Mouse (Mus musculus) ovary, postnatal 14 days (tissue): ENCODE data around the gene Map7d2.

Source experiments
- DNase-seq: peaks from one replicate; pipeline ENCODE4 v3.0.0; 2022; ENCODE audit warnings: low spot score

Map7d2 gene

GRCm38 (mm10) chrX:159509847-159510715 is 95.7 kb downstream of the Map7d2 start:
- DNase-seq, result no peak

DNA sequence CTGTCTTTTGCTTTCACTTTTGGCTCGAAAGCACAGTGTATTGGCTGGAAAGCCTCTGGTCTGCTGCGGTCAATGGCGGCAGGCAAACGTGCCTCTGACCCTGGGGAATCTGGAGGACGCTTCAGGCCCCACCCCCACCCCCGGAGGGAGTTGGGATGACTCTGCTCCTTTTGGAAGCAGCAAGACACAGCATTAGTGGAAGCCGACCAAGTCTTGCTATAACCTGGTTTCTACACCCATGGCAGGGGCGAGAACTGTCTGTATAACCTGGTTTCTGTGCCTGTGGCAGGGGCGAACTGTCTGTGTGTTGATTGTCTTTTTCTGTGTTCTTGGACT is 96.3 kb downstream of the Map7d2 start:
- DNase-seq, result no peak

DNA sequence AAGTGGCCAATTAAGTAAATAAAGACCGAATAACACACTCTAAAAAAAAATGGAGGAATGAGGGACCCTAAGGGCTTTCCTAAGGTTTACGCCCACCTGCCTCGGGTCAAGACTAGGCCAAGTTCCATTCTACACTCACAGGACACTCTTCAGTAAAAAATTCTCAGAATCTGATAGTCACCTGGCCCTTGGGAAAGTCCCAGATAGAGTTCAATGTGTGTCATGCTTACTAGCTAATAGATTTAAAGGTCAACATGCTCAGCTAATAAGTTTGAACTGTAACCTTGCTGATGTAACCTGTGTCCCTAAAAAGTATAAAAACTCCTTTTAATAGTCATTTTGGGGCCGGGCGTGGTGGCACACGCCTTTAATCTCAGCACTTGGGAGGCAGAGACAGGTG is 101.2 kb downstream of the Map7d2 start:
- DNase-seq, result no peak

- DNase-seq, result no peak
Measured at GRCm38 (mm10) chrX:159521780-159522179, 107.4 kb downstream of the Map7d2 start.

GRCm38 (mm10) chrX:159522651-159523050 is 108.3 kb downstream of the Map7d2 start:
- no peak for DNase-seq

DNA sequence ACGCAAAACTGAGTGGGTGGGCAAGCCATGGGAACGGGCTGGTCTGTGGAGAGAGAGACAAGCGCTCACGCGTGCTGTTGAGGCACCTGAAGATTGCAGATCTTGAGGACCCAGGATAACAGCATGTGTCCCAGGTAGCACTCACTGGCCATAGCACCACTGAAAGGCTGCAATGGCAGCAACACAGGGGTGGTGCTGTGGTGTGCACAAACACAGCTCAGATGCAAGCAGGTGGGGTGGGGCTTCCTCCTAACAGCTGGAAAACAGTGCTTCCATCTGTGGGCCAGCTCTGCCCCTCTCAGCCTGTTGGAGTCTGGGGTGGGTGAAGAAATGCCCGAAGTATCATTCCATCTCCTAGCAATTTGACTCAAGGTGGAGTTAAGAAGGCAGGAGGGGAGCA is 112.0 kb downstream of the Map7d2 start, which contains the start of gene Bclaf3:
Gene Bclaf3 (plus strand): TSS at position 301 of the 400 bp plus-strand sequence.
- no peak for DNase-seq

DNA sequence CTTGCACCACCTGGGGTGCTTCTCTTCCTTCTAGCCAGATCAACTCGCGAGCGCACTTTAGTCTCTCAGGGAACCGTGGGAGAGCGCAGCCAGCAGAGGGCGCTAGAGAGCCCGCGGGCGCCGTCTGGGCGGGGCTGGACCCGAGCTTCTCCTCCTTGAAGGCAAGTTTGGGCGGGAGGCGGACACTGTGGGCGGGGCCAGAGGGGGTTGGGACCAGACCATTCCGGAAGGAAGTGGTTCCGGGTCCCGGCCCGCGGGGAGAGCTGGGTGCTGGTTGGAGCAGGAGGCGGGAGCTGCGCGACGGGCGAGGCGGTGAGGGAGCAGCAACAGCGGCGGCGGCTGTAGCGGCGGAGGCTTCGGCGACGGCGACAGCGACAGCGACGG is 118.0 kb downstream of the Map7d2 start:
- peak; percentile 92 for DNase-seq

- no peak for DNase-seq
Measured at GRCm38 (mm10) chrX:159532811-159533462, 118.6 kb downstream of the Map7d2 start.

GRCm38 (mm10) chrX:159541936-159542335 is 127.6 kb downstream of the Map7d2 start:
- no peak for DNase-seq

- DNase-seq, result no peak
Measured at GRCm38 (mm10) chrX:159547093-159547492, 132.7 kb downstream of the Map7d2 start.
